Mouse (Mus musculus): ENCODE measurements around the gene Ggnbp2. TPM values are rescaled to one million over a fixed set of nuclear protein-coding genes. Genes with fewer than 3 reads are reported as not detected.

The Ggnbp2 gene
- polyA plus RNA-seq (2012; fragmentation: generic; extraction: Trizol), result 24.8 TPM

- Histone ChIP-seq H3K79me2 (ENCODE audit: control insufficient read depth, insufficient read depth) (peaks cover 51% of the 10 kb centered on the region), H3K4me2 (ENCODE audit: low read depth) (peak within 1 kb of the TSS; percentile 78), H3K27me3 (ENCODE audit: control insufficient read depth, insufficient read depth, insufficient read length) (no peaks in the 10 kb centered on the region), H3K36me3 (ENCODE audit: control insufficient read depth, insufficient read depth) (no peaks in the 10 kb centered on the region), H3K4me3 (peak within 1 kb of the TSS; percentile 71), H3ac (ENCODE audit: control insufficient read depth, insufficient read length) (peak within 1 kb of the TSS; percentile 89)
- TF ChIP-seq POLR2AphosphoS2 (IDR thresholded peaks at IDR 0.05; ENCODE audit: insufficient read length, low read depth) (peak; percentile 89), CEBPB (IDR thresholded peaks at IDR 0.05; ENCODE audit: insufficient read depth, poor library complexity, severe bottlenecking) (peak; percentile 45; the same call in 1 of the 2 replicates), MYOD1 (IDR thresholded peaks at IDR 0.05; ENCODE audit: control insufficient read depth in 1 of 3, insufficient read length in 2 of 3, low read depth in 2 of 3) (peak in 1 of 3 experiments; percentile 42), MAX (IDR thresholded peaks at IDR 0.05; ENCODE audit: low read depth) (no peak), SRF (IDR thresholded peaks at IDR 0.05; ENCODE audit: control insufficient read depth, insufficient read length, low read depth) (no peak), MYOG (IDR thresholded peaks at IDR 0.05; ENCODE audit: control insufficient read depth in 1 of 3, insufficient read depth in 1 of 3, insufficient read length in 2 of 3, low read depth in 2 of 3) (peak in 1 of 3 experiments; percentile 23), E2F4 (IDR thresholded peaks at IDR 0.05; ENCODE audit: insufficient read depth) (peak; percentile 34), REST (IDR thresholded peaks at IDR 0.05; ENCODE audit: insufficient read depth, insufficient read length) (no peak), POLR2A (IDR thresholded peaks at IDR 0.05; ENCODE audit: insufficient read length, low read depth) (peak; percentile 81), TCF3 (IDR thresholded peaks at IDR 0.05; ENCODE audit: insufficient read length, low read depth) (no peak)
These were observed at the start of gene Ggnbp2 for GRCm38 (mm10) chr11:84870337-84871043. Gene Ggnbp2, minus strand, starts transcription at chr11:84870817.

- H3K36me3 ChIP-seq (ENCODE audit: control insufficient read depth, insufficient read depth), result no peaks in the 10 kb centered on the region
- H3K27me3 ChIP-seq (ENCODE audit: control insufficient read depth, insufficient read depth, insufficient read length), result peaks cover 12% of the 10 kb centered on the region
- no peak overlapping the region for H3K4me3 ChIP-seq
- H3K4me2 ChIP-seq (ENCODE audit: low read depth), result no peak overlapping the region
- H3K79me2 ChIP-seq (ENCODE audit: control insufficient read depth, insufficient read depth), result peaks cover 8% of the 10 kb centered on the region
- no peak overlapping the region for H3ac ChIP-seq (ENCODE audit: control insufficient read depth, insufficient read length)
- TF ChIP-seq MAX (IDR thresholded peaks at IDR 0.05; ENCODE audit: low read depth) (no peak), CEBPB (IDR thresholded peaks at IDR 0.05; ENCODE audit: insufficient read depth, poor library complexity, severe bottlenecking) (no peak), MYOG (IDR thresholded peaks at IDR 0.05; ENCODE audit: control insufficient read depth in 1 of 3, insufficient read depth in 1 of 3, insufficient read length in 2 of 3, low read depth in 2 of 3) (no peak), USF1 (IDR thresholded peaks at IDR 0.05; ENCODE audit: low read depth) (no peak), TCF3 (IDR thresholded peaks at IDR 0.05; ENCODE audit: insufficient read length, low read depth) (no peak), TCF12 (IDR thresholded peaks at IDR 0.05; ENCODE audit: insufficient read depth, poor library complexity, severe bottlenecking) (no peak), POLR2AphosphoS2 (IDR thresholded peaks at IDR 0.05; ENCODE audit: insufficient read length, low read depth) (no peak), MYOD1 (IDR thresholded peaks at IDR 0.05; ENCODE audit: control insufficient read depth in 1 of 3, insufficient read length in 2 of 3, low read depth in 2 of 3) (no peak), POLR2A (IDR thresholded peaks at IDR 0.05; ENCODE audit: insufficient read length, low read depth) (no peak), E2F4 (IDR thresholded peaks at IDR 0.05; ENCODE audit: insufficient read depth) (no peak), SRF (IDR thresholded peaks at IDR 0.05; ENCODE audit: control insufficient read depth, insufficient read length, low read depth) (no peak)
These were observed 49.3 kb upstream of the Ggnbp2 start for GRCm38 (mm10) chr11:84919951-84920350.

GRCm38 (mm10) chr11:84919276-84919675 lies 48.7 kb upstream of the Ggnbp2 start:
- TF ChIP-seq MAX (IDR thresholded peaks at IDR 0.05; ENCODE audit: low read depth) (no peak), E2F4 (IDR thresholded peaks at IDR 0.05; ENCODE audit: insufficient read depth) (no peak), TCF12 (IDR thresholded peaks at IDR 0.05; ENCODE audit: insufficient read depth, poor library complexity, severe bottlenecking) (no peak), MYOD1 (IDR thresholded peaks at IDR 0.05; ENCODE audit: control insufficient read depth in 1 of 3, insufficient read length in 2 of 3, low read depth in 2 of 3) (no peak), USF1 (IDR thresholded peaks at IDR 0.05; ENCODE audit: low read depth) (no peak), POLR2A (IDR thresholded peaks at IDR 0.05; ENCODE audit: insufficient read length, low read depth) (no peak), MYOG (IDR thresholded peaks at IDR 0.05; ENCODE audit: control insufficient read depth in 1 of 3, insufficient read depth in 1 of 3, insufficient read length in 2 of 3, low read depth in 2 of 3) (no peak), REST (IDR thresholded peaks at IDR 0.05; ENCODE audit: insufficient read depth, insufficient read length) (no peak), SRF (IDR thresholded peaks at IDR 0.05; ENCODE audit: control insufficient read depth, insufficient read length, low read depth) (no peak)
- Histone ChIP-seq H3K27me3 (ENCODE audit: control insufficient read depth, insufficient read depth, insufficient read length) (peaks cover 12% of the 10 kb centered on the region), H3K79me2 (ENCODE audit: control insufficient read depth, insufficient read depth) (peaks cover 8% of the 10 kb centered on the region), H3K4me2 (ENCODE audit: low read depth) (no peak overlapping the region), H3K36me3 (ENCODE audit: control insufficient read depth, insufficient read depth) (no peaks in the 10 kb centered on the region), H3K4me3 (no peak overlapping the region), H3ac (ENCODE audit: control insufficient read depth, insufficient read length) (no peak overlapping the region)

- Histone ChIP-seq H3ac (ENCODE audit: control insufficient read depth, insufficient read length) (no peak overlapping the region), H3K4me2 (ENCODE audit: low read depth) (peak overlapping the region; percentile 36), H3K27me3 (ENCODE audit: control insufficient read depth, insufficient read depth, insufficient read length) (peaks cover 10% of the 10 kb centered on the region), H3K36me3 (ENCODE audit: control insufficient read depth, insufficient read depth) (no peaks in the 10 kb centered on the region), H3K79me2 (ENCODE audit: control insufficient read depth, insufficient read depth) (peaks cover 8% of the 10 kb centered on the region), H3K4me3 (no peak overlapping the region)
- TF ChIP-seq MYOD1 (IDR thresholded peaks at IDR 0.05; ENCODE audit: control insufficient read depth in 1 of 3, insufficient read length in 2 of 3, low read depth in 2 of 3) (no peak), TCF3 (IDR thresholded peaks at IDR 0.05; ENCODE audit: insufficient read length, low read depth) (no peak), MAX (IDR thresholded peaks at IDR 0.05; ENCODE audit: low read depth) (no peak), MYOG (IDR thresholded peaks at IDR 0.05; ENCODE audit: control insufficient read depth in 1 of 3, insufficient read depth in 1 of 3, insufficient read length in 2 of 3, low read depth in 2 of 3) (no peak), CEBPB (IDR thresholded peaks at IDR 0.05; ENCODE audit: insufficient read depth, poor library complexity, severe bottlenecking) (no peak), USF1 (IDR thresholded peaks at IDR 0.05; ENCODE audit: low read depth) (no peak), REST (IDR thresholded peaks at IDR 0.05; ENCODE audit: insufficient read depth, insufficient read length) (no peak), TCF12 (IDR thresholded peaks at IDR 0.05; ENCODE audit: insufficient read depth, poor library complexity, severe bottlenecking) (no peak), POLR2A (IDR thresholded peaks at IDR 0.05; ENCODE audit: insufficient read length, low read depth) (no peak), POLR2AphosphoS2 (IDR thresholded peaks at IDR 0.05; ENCODE audit: insufficient read length, low read depth) (no peak), E2F4 (IDR thresholded peaks at IDR 0.05; ENCODE audit: insufficient read depth) (no peak), SRF (IDR thresholded peaks at IDR 0.05; ENCODE audit: control insufficient read depth, insufficient read length, low read depth) (no peak)
These were observed 47.8 kb upstream of the Ggnbp2 start for GRCm38 (mm10) chr11:84918425-84918824.

Data from myocyte (in vitro differentiated cells).